Mouse (Mus musculus): ENCODE results near the gene Prtg.
A peak's percentile ranks its signal among the peaks of the same experiment; 100 is the strongest.

Gene Prtg

GRCm38 (mm10) chr9:72923068-72923467 is 116.4 kb downstream of the Prtg start:
- DNase-seq, result no peak

DNA sequence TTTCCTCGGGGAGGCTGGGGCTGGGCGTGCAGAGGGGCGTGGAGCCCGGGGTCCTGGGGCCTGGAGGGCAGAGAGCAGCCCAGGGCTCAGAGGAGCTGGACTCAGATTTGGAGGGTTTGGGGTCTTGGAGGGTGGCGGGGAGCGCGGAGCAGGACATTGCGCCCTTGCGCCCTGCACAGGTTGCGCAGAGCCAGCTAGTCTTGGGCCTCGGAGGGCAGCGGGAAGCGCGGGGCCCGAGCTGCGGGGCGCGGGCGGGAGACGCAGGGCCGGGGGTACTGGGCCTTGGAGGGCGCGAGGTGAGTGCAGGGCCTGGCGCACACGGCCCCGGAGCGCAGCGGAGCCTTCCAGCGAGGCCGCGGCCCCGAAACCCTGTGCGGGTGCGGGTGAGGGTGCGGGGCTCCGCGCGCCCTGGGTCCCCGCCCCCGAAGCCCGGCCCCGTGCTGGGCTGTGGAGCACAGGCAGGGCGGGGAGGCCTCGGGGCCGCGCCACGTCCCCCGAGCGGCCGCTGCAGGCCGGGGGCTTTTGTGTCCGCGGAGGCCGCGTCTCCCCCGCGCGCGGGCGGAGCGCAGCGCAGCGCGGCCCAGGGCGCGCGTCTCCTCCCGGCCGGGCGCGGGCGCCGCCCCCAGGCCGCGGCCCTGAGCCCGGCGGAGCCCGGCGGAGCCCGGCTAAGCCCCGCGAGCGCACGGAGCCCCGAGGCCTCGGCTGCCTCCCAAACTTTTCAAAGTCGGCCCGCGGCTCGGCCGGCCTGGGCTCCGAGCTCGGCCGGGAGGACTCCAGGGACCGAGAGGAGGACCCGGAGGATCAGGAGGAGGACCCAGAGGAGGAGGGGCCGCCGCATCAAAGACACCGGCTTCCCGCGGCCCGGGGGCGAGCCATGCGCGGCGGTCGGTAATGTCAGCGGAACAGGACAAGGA is 118.6 kb downstream of the Prtg start, which contains the start of gene Pygo1:
Gene Pygo1 (plus strand): TSS at position 625 of the 914 bp plus-strand sequence.
- DNase-seq, result peak; percentile 53

GRCm38 (mm10) chr9:72925935-72926258 is 119.2 kb downstream of the Prtg start:
- no peak for DNase-seq

GRCm38 (mm10) chr9:72931166-72931790 is 124.6 kb downstream of the Prtg start:
- no peak for DNase-seq

DNA sequence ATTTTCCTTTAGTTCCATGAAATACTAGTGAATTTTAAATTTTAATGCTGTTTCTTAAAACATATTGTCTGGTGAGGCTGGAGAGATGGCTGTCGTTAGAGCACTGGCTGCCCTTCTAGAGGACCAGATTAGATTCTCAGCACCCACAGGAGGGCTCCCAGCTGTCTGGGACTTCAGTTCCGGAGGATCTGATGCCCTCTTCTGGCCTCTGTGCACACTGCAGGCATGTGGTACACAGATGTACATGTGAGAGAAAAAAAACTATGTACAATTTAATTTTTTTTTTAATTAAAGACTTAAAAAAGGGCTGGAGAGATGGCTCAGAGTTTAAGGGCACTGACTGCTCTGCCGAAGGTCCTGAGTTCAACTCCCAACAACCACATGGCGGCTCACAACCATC is 128.6 kb downstream of the Prtg start:
- DNase-seq, result no peak

DNA sequence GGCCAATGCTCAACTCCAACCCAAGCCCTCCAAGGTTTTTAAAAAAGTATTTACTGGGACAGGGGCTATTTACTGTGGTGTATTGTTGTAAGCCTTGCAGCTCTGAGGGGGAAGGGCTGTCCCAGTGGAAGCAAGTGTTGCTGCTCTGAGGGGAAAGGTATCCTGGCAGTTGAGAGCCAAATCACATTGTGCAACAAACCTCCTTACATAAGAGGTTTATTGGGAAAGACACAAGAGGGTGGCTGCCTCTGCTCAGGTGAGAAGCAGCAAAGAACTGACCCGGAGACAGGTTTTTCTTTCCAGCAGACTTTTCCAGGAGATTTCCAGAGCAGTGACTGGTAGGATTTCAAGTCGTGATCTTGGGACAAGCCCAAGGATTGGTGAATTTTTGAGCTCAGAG is 129.6 kb downstream of the Prtg start:
- DNase-seq, result no peak

- no peak for DNase-seq
Observed at GRCm38 (mm10) chr9:72943424-72943823, 136.8 kb downstream of the Prtg start.

DNA sequence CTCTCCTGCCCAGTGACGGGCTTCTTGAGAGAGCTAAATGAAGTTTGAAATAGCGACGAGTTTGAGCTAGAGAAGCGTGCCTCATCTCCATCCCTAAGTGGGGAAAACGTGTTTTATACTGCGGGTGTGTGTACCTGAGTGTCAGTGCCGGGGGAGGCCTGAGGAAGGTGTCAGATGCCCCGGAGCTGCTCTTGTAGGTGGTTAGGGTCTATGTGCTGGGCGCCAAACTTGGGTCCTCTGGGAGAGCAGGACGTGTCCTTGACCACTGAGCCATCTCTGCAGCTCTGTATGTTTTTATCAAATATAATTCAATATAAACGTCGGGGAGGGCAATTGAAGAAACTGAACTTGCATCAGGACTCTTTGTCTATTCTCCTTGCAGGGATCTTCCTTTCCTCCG is 137.6 kb downstream of the Prtg start:
- DNase-seq, result no peak

- DNase-seq, result no peak
Observed at GRCm38 (mm10) chr9:72947010-72947409, 140.3 kb downstream of the Prtg start.

DNA sequence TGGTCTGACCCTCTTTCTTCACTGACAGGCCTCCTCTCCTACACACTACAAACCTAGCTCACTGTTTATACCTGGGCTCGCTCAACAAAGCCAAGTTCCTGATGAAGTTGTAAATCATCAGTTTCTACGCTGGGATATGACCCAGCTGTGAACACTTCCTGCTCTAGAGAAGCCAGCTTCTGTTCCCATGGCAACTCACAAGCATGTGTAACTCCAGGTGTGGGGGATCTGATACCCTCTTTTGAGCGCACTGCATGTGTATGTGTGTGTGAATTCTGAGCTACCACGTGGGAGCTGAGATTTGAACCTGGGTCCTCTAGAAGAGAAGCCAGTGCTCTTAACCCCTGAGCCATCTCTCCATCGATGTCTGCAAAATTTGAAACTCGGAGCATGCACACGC is 142.9 kb downstream of the Prtg start:
- no peak for DNase-seq

- DNase-seq, result no peak
Observed at GRCm38 (mm10) chr9:72954746-72955145, 148.1 kb downstream of the Prtg start.

- peak; percentile 29 for DNase-seq
Observed at GRCm38 (mm10) chr9:72955546-72955945, 148.9 kb downstream of the Prtg start.

- peak; percentile 74 for DNase-seq
Observed at GRCm38 (mm10) chr9:72958521-72959450, 152.1 kb downstream of the Prtg start, which contains the start of the genes Dyx1c1 and Gm44503. Dyx1c1 (plus strand) TSS chr9:72958785. Gm44503 (plus strand) TSS chr9:72958852.

DNA sequence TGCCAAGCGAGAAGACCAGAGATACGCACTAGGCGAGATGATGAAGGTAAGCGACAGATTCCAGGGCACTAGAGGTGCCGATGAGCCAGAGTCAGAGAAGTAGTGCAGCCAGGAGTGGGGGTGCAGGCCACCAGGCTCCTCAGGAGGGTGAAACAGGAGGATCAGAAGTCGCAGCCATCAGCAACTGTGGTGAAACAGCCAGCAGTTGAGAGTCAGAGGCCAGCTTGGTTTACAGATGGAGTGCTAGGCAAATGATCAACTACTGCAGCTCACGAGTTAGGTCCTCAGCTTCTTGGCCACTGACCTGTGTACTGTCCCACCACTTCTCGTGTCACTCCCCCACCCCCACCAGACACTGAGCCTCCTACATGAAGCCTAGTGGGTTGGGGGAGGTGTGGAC is 154.7 kb downstream of the Prtg start:
- no peak for DNase-seq

DNA sequence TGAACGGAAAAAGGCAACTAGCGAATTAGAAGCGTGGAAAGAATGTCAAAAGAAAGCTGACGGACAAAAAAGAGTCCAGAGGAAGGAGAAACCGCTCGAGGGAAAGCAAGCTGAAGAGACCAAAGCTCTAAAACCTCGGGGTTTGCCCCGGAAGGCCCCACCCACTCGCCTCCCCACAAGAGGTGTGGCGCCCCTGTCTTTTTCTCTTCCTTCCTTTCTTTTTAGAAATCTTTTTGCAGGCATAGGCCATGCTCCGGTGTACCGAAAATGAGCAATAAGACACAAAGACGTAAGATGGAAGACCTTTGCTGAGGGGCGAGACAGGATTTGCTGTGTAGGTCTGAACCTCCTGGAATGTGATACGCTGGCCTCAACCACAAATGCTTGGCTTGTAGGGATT is 155.3 kb downstream of the Prtg start:
- no peak for DNase-seq

Measured in right cerebral cortex, postnatal 4 days (tissue).